Mouse (Mus musculus) lung, embryonic 14.5 days (tissue): Measurements from ENCODE around the gene Tgoln1. TPM values are rescaled to one million over a fixed set of nuclear protein-coding genes. Genes with fewer than 3 reads are reported as not detected.
A peak's percentile ranks its signal among the peaks of the same experiment; 100 is the strongest.

Experiments used
- ATAC-seq: fragments of 200-750 bp; cut with Nextera tagmentation; 2 replicates; pipeline ENCODE4 v1.8.0; 2017; ENCODE audit warnings: mild to moderate bottlenecking, moderate TSS enrichment, moderate library complexity; ENCODE audit not compliant: insufficient read depth
- DNase-seq: peaks from one replicate; pipeline ENCODE4 v3.0.0-alpha.2; 2015
- H3K27ac ChIP-seq: fragments of 300-500 bp; sonication (generic); 2 replicates; pipeline ENCODE4 v1.5.1; 2014; ENCODE audit warnings: low read depth, mild to moderate bottlenecking, moderate library complexity
- H3K27me3 ChIP-seq: fragments of 300-500 bp; sonication (generic); 2 replicates; pipeline ENCODE4 v1.6.1; 2014; ENCODE audit warnings: low read length, control low read depth; ENCODE audit not compliant: insufficient read depth
- H3K36me3 ChIP-seq: fragments of 300-500 bp; sonication (generic); 2 replicates; pipeline ENCODE4 v1.6.1; 2014; ENCODE audit warnings: control low read depth; ENCODE audit not compliant: insufficient read depth
- H3K4me1 ChIP-seq: fragments of 300-500 bp; sonication (generic); 2 replicates; pipeline ENCODE4 v1.6.1; 2014; ENCODE audit warnings: antibody characterized with exemption, control low read depth; ENCODE audit not compliant: insufficient read depth
- H3K4me2 ChIP-seq: fragments of 300-500 bp; sonication (generic); 2 replicates; pipeline ENCODE4 v1.6.1; 2014; ENCODE audit warnings: mild to moderate bottlenecking
- H3K4me3 ChIP-seq: fragments of 300-500 bp; sonication (generic); 2 replicates; pipeline ENCODE4 v1.5.1; 2014; ENCODE audit warnings: low read depth, low read length
- H3K9ac ChIP-seq: fragments of 300-500 bp; sonication (generic); 2 replicates; pipeline ENCODE4 v1.6.1; 2014
- H3K9me3 ChIP-seq: fragments of 300-500 bp; sonication (generic); 2 replicates; pipeline ENCODE4 v1.6.1; 2016; ENCODE audit warnings: low read depth, low read length, control low read depth
- CTCF ChIP-seq: IDR thresholded peaks from 2 replicates; pipeline ENCODE4 v1.5.1; 2016; ENCODE audit warnings: antibody characterized with exemption, low read depth
- WGBS: fragments of 180-500 bp; shearing (Covaris S2); extraction: QIAGEN DNeasy Blood & Tissue Kit; methylation state at CpG from one replicate; pipeline ENCODE4 v1.1.7; 2014; 5-methylcytosine and 5-hydroxymethylcytosine counted together
- polyA plus RNA-seq: library from polyadenylated mRNA; unstranded; fragments of >200 nt; fragmentation: Nextera tagmentation; extraction: Ambion mirVana; gene quantifications from 2 replicates; pipeline ENCODE4 v1.2.1, GENCODE M21; 2014

Tgoln1 gene
- polyA plus RNA-seq, 1 experiment from 2014 or later, result 40.4 TPM

- TF ChIP-seq CTCF, result no peak
- H3K27ac ChIP-seq, result no peak overlapping the region
- no peaks in the 10 kb centered on the region for H3K27me3 ChIP-seq
- ATAC-seq, result no peak
- WGBS, result 84% methylated on average over 2 of the region's 2 CpGs
- peaks cover 64% of the 10 kb centered on the region for H3K36me3 ChIP-seq
- no peak for DNase-seq
- no peak overlapping the region for H3K4me2 ChIP-seq
- H3K4me1 ChIP-seq, result no peaks in the 10 kb centered on the region
- no peaks in the 10 kb centered on the region for H3K9me3 ChIP-seq
- no peak overlapping the region for H3K9ac ChIP-seq
- H3K4me3 ChIP-seq, result no peak overlapping the region
Measured at GRCm38 (mm10) chr6:72630370-72630769, 13.6 kb upstream of the Tgoln1 start.

GRCm38 (mm10) chr6:72627276-72627675 is 10.5 kb upstream of the Tgoln1 start:
- DNase-seq (no peak), ATAC-seq (no peak)
- 89% methylated on average over 16 of the region's 16 CpGs for WGBS
- Histone ChIP-seq H3K9me3 (no peaks in the 10 kb centered on the region), H3K27ac (no peak overlapping the region), H3K36me3 (peaks cover 56% of the 10 kb centered on the region), H3K27me3 (no peaks in the 10 kb centered on the region), H3K9ac (no peak overlapping the region), H3K4me2 (no peak overlapping the region), H3K4me3 (no peak overlapping the region), H3K4me1 (no peaks in the 10 kb centered on the region)
- TF ChIP-seq CTCF, result no peak

- DNase-seq (no peak), ATAC-seq (no peak)
- no peak overlapping the region for H3K9ac ChIP-seq
- WGBS, result 82% methylated on average over 7 of the region's 7 CpGs
- H3K27me3 ChIP-seq, result no peaks in the 10 kb centered on the region
- H3K27ac ChIP-seq, result no peak overlapping the region
- H3K9me3 ChIP-seq, result no peaks in the 10 kb centered on the region
- peaks cover 48% of the 10 kb centered on the region for H3K36me3 ChIP-seq
- TF ChIP-seq CTCF, result no peak
- H3K4me1 ChIP-seq, result no peaks in the 10 kb centered on the region
- H3K4me2 ChIP-seq, result no peak overlapping the region
- H3K4me3 ChIP-seq, result no peak overlapping the region
Measured at GRCm38 (mm10) chr6:72626391-72626790, 9.6 kb upstream of the Tgoln1 start.

GRCm38 (mm10) chr6:72623661-72624402 is 7.0 kb upstream of the Tgoln1 start:
- no peak overlapping the region for H3K4me3 ChIP-seq
- H3K4me1 ChIP-seq, result no peaks in the 10 kb centered on the region
- H3K4me2 ChIP-seq, result no peak overlapping the region
- WGBS, result 87% methylated on average over 8 of the region's 8 CpGs
- no peak overlapping the region for H3K9ac ChIP-seq
- no peak for TF ChIP-seq CTCF
- DNase-seq (no peak), ATAC-seq (no peak)
- H3K9me3 ChIP-seq, result no peaks in the 10 kb centered on the region
- H3K27ac ChIP-seq, result no peak overlapping the region
- H3K27me3 ChIP-seq, result no peaks in the 10 kb centered on the region
- H3K36me3 ChIP-seq, result peaks cover 25% of the 10 kb centered on the region

GRCm38 (mm10) chr6:72622917-72623316 is 6.1 kb upstream of the Tgoln1 start:
- Histone ChIP-seq H3K27ac (no peak overlapping the region), H3K27me3 (no peaks in the 10 kb centered on the region), H3K4me1 (no peaks in the 10 kb centered on the region), H3K9ac (no peak overlapping the region), H3K4me3 (no peak overlapping the region), H3K36me3 (peaks cover 21% of the 10 kb centered on the region), H3K4me2 (no peak overlapping the region), H3K9me3 (no peaks in the 10 kb centered on the region)
- no peak for TF ChIP-seq CTCF
- WGBS, result 38% methylated on average over 3 of the region's 3 CpGs
- no peak for ATAC-seq
- no peak for DNase-seq

GRCm38 (mm10) chr6:72620920-72621319 is 4.1 kb upstream of the Tgoln1 start:
- no peak overlapping the region for H3K27ac ChIP-seq
- ATAC-seq, result no peak

GRCm38 (mm10) chr6:72619734-72620532 is 3.1 kb upstream of the Tgoln1 start:
- peak overlapping the region; percentile 71 for H3K27ac ChIP-seq
- H3K36me3 ChIP-seq, result 0 out of 2 replicates have a peak, but pooled peaks cover 3% of the 10 kb centered on the region
- H3K4me2 ChIP-seq, result peak overlapping the region; percentile 21
- peaks cover 14% of the 10 kb centered on the region for H3K4me1 ChIP-seq
- 34% methylated on average over 12 of the region's 12 CpGs for WGBS
- no peak overlapping the region for H3K4me3 ChIP-seq
- no peak overlapping the region for H3K9ac ChIP-seq
- DNase-seq (peak; percentile 50), ATAC-seq (no peak; the same call in 1 of the 2 replicates)
- no peak for TF ChIP-seq CTCF
- no peaks in the 10 kb centered on the region for H3K9me3 ChIP-seq
- H3K27me3 ChIP-seq, result no peaks in the 10 kb centered on the region

More at GRCm38 (mm10) chr6:72620920-72621319, 4.1 kb upstream of the Tgoln1 start:
- DNase-seq, result no peak
- Histone ChIP-seq H3K4me1 (peaks cover 6% of the 10 kb centered on the region; the same call in 1 of the 2 replicates), H3K36me3 (0 out of 2 replicates have a peak, but pooled peaks cover 3% of the 10 kb centered on the region), H3K9me3 (no peaks in the 10 kb centered on the region), H3K9ac (no peak overlapping the region), H3K4me2 (no peak overlapping the region), H3K4me3 (no peak overlapping the region), H3K27me3 (no peaks in the 10 kb centered on the region)
- WGBS, result 63% methylated on average over 5 of the region's 5 CpGs
- TF ChIP-seq CTCF, result no peak
